Mouse (Mus musculus): ENCODE results near the gene BC048562. TPM values are rescaled to one million over a fixed set of nuclear protein-coding genes. Genes with fewer than 3 reads are reported as not detected.

The BC048562 gene
- polyA plus RNA-seq (2012; rRNA removed) = not detected in 2 replicates

DNA sequence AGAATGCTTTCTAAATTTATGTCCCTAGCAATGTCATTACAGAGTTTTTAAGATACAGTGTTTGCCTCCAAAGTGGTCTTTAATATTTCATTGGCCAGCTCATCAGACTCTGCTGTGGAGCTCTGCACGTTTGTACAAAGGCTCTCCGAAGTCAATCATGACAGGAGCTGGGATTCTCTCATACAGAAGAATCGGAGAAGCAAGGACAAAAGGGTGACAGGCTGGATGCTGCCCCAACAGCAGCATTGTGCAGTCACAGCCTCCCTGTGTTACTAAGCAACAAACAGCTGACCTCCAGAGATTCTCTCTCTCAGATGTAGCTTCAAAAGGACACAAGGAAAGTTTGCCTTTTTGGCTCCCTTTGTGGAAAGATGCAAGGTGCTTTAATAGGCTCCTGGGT, at the start of gene BC048562:
TSS of gene BC048562 (plus strand) at position 301 of the 400 bp plus-strand sequence.
- no peak for DNase-seq (ENCODE audit: low read depth)

DNA sequence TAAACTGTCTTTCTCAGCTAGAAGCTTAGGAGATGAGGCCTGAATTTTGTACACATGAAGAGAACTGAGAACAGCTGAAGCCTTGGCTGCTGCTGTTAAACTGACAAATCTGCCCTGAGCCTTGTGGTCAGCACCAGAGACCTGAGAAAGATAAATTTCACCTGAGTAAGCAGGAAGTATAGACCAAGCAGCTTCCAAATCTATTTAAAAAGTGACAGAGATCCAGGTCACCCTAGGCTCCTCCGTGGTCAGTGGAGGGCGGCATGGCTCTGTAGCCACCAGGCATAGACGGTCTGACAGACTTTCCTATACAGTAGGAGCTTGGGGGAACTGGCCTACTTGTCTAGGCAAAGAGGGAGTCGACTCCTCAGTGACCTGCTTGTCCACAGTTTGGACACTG, 49.5 kb upstream of the BC048562 start:
- DNase-seq (ENCODE audit: low read depth) = no peak

DNA sequence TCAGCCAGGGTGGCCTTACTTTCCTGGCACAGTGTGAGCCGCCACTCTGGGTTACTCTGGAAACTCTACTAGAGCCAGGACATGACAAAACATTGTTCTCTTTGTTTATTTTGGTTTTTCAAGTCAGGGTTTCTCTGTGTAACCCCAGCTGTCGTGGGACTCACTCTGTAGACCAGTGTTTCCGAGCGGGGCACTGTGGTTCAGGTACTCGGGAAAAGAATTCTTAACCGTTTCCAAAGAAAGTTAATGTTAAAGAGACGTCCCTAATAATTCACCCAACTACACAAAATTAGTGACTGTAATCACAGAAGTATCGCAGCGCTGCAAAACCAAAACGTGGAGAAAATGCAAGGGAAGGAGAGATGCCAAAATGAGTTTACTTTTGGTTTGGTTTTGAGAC, 47.7 kb upstream of the BC048562 start:
- DNase-seq (ENCODE audit: low read depth) = no peak

DNA sequence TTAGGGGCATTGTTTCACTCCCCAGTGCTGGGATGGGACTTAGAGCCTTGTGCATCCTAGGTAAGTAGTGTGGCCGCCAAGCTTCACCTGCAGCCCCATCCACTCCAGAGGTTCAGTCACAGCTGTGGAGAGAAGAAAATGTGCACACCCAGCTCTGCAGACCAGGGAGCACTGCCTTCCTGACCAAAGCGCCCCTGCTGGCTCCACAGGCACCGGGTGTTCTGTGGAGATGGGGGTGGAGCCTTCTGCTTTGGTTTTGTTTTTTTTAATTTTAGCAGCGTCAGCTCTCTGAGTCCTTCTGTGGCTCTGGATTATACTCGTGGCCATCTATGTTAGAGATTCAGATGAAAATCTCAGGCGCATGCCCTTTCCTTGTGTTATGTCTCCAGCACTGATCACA, 47.1 kb upstream of the BC048562 start:
- DNase-seq (ENCODE audit: low read depth) = no peak

GRCm38 (mm10) chr9:108392676-108393075, 43.6 kb upstream of the BC048562 start, which contains the start of gene 1700102P08Rik:
Gene 1700102P08Rik (plus strand): TSS chr9:108392805.
- no peak for DNase-seq (ENCODE audit: low read depth)

GRCm38 (mm10) chr9:108394191-108394590, 42.1 kb upstream of the BC048562 start:
- DNase-seq (ENCODE audit: low read depth) = no peak

- DNase-seq (ENCODE audit: low read depth) = no peak
Observed at GRCm38 (mm10) chr9:108395427-108395826, 40.9 kb upstream of the BC048562 start.

DNA sequence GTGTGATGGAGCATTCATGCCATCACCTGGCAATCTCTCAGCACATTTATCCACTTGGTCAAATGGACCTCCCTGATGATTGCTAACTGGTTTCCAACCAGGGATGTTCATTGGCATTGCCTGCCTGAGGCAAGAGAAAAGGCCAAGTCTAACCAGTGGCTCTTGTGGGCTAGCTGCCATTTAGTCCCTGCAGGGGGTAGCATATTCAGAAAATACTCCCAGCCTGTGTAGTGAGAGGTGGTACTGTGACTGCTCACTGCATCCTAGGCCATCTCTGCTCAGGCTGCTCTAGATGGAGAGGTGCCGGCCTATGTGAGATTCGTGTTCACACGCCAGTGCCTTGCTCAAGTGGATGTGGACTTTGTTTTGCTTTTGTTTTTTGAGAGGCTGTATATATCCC, 38.0 kb upstream of the BC048562 start:
- no peak for DNase-seq (ENCODE audit: low read depth)

GRCm38 (mm10) chr9:108401186-108401960, 34.9 kb upstream of the BC048562 start:
- peak; percentile 16 for DNase-seq (ENCODE audit: low read depth)

DNA sequence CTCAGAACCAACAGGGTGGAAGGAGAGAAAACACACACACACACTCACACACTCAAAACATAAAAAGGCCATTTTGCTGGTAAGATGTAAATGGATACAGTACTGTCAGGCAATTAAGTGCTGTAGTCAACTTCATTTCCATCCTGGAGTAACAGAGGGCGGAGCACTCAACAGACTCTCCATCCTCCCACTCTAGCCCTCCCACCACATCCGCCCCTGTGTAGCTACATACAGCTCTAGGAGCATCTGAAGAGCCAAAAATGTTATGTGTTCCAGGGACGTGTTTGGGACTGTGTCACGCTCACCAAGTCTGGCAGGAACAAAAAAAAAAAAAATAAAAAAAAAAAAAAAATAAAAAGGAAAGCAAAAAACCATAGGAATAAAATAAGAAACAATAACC, 33.2 kb upstream of the BC048562 start:
- no peak for DNase-seq (ENCODE audit: low read depth)

DNA sequence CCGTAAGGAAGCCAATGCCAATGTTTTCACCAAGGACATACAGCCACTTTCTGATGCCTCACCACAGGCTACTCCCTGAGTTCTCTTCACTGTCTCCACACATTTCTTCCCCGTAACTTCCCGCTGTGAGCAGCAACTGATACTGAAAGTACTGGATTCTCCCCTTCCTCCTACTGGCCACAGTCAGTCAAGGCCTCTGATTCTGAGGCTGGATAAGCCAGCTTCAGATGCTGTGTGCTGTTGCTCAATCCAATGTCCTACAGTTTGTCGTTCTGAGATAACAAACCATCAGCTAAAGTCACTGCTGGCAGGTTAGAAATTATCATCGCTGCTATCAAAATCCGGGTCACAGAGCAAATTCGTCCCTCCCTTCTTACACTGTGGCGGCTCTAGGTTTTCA, 31.8 kb upstream of the BC048562 start:
- DNase-seq (ENCODE audit: low read depth) = no peak

GRCm38 (mm10) chr9:108409535-108409934, 26.7 kb upstream of the BC048562 start:
- no peak for DNase-seq (ENCODE audit: low read depth)

DNA sequence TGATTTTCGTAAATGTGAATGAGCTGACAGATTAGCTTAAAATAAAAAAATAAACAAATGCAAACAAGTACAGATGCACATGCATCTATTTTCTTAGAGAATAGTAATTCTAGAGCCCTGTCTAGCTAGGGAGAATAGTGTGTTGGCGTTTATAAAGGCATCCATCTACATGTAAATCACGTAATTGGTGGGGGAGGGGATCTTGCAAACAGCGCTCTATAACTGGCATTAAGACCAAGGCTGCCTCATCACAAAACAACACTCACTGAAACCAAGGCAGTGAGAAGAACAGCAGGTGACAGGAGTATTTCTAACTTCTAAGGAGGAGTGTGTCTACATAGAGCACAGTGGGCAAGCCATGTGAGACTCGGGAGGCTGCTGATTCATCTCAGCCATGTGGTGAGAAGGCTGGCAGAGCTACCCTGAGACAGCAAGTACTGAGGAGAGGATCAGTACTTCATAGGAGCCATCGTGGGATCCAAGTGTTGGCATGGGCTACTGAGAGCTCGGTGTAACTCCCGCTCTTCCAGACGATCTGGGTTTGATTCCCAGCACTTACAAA, 24.8 kb upstream of the BC048562 start:
- no peak for DNase-seq (ENCODE audit: low read depth)

DNA sequence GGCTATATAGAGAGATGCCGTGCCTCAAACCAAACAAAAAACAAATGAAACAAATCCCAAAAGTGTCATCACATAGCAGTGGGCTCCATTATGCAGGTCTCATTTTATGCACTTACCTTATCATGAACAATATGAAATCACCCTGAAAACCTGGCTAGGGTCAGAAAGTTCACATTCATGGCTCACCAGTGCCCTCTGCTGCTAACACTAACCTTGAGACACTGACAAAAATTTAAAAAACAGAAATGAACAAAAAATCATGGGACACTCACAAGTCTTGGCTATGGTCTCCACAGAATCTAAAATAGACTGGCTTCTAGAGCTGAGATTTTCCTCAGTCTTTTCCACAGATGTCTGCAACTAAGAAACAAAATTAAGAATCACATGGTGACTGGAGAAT, 24.1 kb upstream of the BC048562 start:
- DNase-seq (ENCODE audit: low read depth) = no peak

- no peak for DNase-seq (ENCODE audit: low read depth)
Observed at GRCm38 (mm10) chr9:108428384-108428783, 7.9 kb upstream of the BC048562 start, which contains the start of gene Ccdc36. Gene Ccdc36 (minus strand): TSS chr9:108428484.

DNA sequence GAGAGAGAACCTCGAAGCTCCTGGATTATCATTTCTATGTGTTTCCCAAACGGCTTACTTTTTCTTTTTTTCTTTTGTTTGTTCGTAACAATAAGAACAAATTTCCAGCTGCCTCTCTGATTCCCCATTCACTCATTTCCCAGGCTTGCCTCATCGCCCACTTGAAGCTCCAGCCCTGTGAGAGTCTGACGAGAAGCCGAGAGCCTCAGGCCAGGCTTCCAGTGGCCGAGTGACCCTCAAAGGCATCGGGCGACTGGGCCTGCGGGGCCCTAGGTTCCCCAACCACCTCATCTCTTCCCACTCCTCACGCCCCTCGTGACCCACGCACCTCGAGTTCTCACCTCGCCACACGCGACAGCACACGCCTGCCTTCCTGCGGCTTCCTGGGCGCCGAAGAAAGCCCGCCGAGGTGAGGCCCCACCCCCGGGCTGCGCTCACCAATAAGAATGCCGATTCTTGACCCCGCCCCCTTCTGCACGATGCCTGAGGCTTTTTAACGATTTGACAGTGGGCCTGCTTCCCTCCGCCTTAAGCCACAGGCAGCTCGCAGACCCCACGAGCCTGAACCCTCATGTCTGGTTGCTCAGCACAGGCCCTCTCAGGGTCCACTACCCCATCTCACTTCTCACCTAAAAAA, 4.7 kb upstream of the BC048562 start:
- DNase-seq (ENCODE audit: low read depth) = no peak

DNA sequence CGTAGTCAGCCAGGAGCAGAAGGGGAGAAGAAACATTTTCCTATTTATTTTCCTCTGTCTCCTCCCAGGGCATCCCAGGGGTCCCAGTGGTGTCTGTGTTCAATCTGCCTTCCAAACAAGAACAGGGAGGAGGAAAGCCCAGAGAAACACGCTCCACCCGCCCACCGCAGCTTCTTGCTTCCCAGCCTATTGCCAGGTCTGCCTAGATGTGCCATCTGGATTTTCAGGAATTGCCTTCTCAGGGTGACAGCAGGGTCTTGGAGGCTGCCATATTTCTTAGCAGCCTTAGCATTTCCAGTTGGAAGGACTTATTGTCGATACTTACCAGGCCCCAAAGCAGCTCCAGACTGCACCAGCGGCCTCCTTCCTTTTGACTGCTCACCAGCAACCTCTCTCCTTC, 2.9 kb downstream of the BC048562 start:
- no peak for DNase-seq (ENCODE audit: low read depth)

DNA sequence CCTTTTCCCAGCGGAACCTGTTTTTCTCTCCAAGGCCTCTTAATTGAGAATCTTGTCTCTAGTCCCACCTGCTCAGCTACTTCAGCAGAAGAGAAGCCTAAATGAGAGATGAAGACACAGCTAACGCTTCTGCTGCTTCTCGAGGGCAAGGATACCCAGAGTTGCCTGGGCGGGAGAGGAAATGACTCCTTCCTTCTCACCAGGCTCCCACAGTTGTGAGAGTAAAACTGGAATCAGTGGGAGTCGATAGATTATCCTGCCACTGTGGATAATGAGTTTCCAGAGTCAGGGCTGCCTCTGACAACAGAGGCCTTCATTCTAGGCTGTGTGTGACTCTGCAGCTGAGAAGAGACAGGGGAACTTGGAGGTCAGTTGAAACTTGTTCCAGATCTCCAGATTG, 4.2 kb downstream of the BC048562 start:
- DNase-seq (ENCODE audit: low read depth) = no peak

DNA sequence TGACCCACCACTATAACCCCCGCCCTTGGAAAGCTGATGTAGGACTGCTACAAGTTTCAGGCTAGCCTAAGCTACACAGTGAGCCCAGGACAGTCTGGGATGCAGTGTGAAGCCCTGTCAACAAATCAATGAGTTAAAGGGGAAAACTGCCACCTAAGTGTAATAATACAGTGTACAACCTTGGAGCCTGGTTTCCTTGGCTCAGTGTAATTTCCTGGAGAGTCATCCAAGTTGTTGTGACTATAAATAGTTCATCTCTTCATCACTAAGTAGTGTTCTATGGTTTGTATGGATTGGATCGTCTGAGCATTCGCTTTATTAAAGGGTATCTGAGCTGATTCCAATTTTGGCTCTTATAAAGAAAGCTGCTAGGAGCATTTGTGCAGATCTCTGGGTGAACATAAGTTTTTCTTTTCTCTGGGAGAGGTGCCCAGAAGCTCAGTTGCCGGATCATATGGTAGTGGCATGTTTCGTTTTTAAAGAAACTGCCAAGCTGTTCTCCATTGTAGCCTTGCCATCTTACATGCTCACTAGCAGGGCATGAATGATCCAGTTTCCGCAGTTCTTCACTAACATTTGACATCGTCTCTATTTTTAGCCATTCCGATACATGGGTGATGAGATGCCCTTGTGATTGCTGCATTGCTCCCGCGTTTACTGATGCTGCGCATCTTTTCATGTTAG, 5.1 kb downstream of the BC048562 start:
- DNase-seq (ENCODE audit: low read depth) = no peak

- no peak for DNase-seq (ENCODE audit: low read depth)
Observed at GRCm38 (mm10) chr9:108445125-108445524, 8.8 kb downstream of the BC048562 start.

- no peak for DNase-seq (ENCODE audit: low read depth)
Observed at GRCm38 (mm10) chr9:108449860-108450259, 13.6 kb downstream of the BC048562 start.

Measured in gonadal fat pad, adult 2 months (tissue).